Mouse (Mus musculus) frontal cortex, postnatal 36 days (tissue): Measurements from ENCODE around the gene Ptp4a2.
"Not testable (repeated sequence)": the region's sequence is repeated elsewhere in the genome, so short reads cannot be mapped to it uniquely, and the experiment has no call there.

Experiments used
- DNase-seq, 2 experiments: peaks; one replicate each; pipeline ENCODE4 v3.0.0; 2022; ENCODE audit warnings: low spot score in 2 of 2

The Ptp4a2 gene

DNA sequence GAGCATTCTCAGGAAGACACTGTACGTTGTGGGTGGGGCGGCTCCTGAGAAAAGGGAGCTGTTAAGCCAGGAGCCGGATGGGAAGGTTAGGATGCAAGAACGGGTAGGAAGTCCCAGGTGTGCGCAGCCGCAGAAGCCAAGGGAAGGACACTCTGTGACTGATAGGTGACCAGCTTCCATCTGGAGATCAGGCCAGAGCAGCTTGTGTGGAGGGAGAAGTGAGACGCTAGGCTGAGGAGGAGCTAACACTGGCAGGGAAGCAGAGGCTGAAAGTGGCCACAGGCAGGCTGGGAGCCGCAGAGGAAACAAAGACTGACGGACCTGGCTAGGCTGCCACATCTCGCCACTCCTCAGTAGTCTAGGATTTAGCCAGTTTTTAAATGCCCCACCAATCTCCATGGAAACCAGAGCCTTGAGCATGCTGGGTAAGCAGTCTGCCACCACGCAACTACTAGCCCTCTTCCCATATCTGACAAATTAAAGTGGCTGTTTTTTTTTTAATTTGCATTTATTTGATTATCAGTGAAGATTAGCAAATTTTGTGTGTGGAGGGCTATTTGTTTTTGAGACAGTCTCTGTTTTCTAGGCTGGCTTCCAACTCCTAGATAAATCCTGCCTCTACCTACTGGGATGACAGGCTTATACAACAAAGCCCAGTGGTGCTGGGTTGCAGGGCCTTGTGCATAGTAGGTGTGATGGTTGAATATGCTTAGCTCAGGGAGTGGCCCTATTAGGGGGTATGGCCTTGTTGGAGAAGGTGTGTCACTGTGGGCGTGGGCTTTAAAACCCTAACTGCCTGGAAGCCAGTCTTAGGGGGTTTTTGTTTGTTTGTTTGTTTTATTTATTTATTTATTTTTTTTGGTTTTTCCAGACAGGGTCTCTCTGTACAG is 73.3 kb downstream of the Ptp4a2 start:
- DNase-seq: peak; percentile 33 to 48

DNA sequence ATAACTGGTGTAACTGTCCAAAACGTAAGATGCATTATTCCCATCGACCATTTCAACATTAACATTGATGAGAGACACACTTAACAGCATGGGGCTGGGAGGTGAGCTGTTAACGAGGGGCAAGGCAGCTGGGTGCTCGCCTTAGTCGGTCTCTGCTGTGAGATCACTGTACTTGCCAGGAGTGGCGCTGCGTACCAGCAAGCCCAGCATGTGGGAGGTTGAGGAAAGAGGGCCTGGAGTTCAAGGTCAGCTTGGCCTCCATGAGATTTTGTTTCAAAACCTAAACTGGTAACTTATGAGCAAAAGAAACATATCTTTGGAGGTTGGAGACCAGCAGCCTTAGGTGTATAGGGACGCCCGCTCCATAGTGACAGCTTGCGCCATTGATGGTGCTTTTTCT is 78.6 kb downstream of the Ptp4a2 start:
- no peak for DNase-seq

DNA sequence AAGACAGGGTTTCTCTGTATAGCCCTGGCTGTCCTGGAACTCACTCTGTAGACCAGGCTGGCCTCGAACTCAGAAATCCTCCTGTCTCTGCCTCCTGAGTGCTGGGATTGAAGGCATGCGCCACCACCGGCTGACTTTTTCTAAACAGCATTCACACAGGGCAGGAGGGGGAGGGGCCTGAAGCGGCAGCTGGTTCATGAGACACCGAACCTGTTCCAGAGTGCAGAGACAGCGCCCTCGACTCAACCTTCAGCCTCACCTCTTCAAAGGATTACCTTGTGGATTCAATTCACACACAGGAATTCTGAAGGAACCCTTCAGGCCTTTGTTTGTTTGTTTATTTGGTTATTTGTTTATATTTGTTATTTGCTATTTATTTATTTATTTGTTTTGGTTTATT is 79.1 kb downstream of the Ptp4a2 start:
- no peak for DNase-seq

DNA sequence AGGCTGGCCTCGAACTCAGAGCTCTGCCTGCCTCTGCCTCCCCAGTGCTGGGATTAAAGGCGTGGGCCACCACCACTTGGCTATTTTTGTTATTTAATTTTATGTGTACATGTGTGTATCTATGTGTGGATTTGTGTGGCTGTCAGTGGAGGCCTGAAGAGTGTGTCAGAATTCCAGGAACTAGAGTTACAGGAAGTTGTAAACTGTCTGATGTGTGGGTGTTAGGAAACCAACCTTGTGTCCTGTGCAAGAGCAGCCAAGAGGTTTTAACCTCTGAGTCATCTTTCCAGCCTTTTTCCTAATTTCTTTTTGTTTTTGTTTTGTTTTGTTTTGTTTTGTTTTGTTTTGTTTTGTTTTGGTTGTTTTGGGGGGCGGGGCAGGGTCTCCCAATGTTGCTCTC is 83.8 kb downstream of the Ptp4a2 start:
- DNase-seq: no peak

DNA sequence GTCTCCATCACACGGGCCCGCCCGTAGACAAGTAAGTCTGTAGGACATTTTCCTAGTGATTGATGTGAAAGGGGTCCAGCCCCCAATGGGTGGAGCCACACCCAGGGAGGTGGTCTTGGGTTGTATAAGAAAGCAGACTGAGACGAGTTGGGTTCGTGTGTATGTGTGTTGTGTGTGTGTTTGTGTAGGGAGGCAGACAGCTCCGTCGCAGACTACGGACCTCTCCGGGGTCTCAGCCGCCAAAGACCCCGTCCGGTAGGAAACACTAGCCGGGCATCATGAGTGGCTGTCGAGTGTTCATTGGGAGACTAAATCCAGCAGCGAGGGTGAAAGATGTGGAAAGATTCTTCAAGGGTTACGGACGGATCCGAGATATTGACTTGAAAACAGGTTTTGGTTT is 87.8 kb downstream of the Ptp4a2 start:
- not testable (repeated sequence) for DNase-seq
